In the genomic region with DNA sequence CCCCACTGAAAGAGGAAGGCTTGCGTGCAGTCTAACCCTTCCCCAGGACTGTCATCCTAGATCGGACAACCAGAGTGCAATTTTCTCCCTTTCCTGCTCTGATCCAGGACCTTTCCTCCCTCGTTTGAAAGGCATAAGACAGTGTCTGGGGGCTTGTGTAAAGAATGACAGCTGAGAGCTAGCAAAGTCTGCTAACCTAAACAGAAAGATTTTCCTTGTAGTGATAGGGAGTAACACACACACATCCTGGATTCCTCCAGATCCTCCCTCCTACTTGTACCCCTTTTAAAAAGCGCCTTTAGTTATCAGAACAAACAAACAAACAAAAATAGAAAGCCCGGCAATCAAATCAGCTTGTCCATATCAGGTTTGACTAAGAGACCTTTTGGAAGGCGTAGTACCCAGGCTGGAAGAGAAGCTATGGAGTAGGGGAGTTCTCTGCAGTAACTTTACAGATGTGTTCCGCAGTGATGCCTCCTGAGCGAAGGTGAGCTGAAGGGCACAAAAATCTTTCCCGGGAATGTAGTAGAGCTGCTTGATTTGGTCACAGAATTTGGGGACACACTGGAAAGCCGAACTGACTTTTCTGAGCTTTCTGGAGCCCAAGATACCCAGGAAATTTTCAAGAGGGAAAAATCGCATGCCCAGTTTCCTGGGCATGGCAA, we compare ENCODE assay signal across 14 mouse cellular contexts. TPM values are rescaled to one million over a fixed set of nuclear protein-coding genes. Genes with fewer than 3 reads are reported as not detected.
DNase-seq lines count a peak whose midpoint lies in the region; ATAC-seq lines count a peak whose summit lies in the region.
"Had no signal": no experiment of that assay in that cellular context is flagged by ENCODE, and none has a peak within 500 bp of the region (broad histone marks: within the 10 kb centered on the region; RNA-seq: fewer than 3 reads in every experiment).

No protein-coding gene starts in this region.

- 6% methylated on average over 11 of the region's 11 CpGs for WGBS in forebrain, embryonic 16.5 days
- WGBS in limb, embryonic 12.5 days: under 1% methylated on average over 11 of the region's 11 CpGs
- WGBS in neural tube, embryonic 12.5 days: 2% methylated on average over 11 of the region's 11 CpGs

- peak overlapping the region; percentile 66 for H3K9ac ChIP-seq in forebrain, embryonic 16.5 days (replicated peaks; ENCODE audit: low read depth, low read length)
- no peak overlapping the region for H3K9ac ChIP-seq in limb, embryonic 12.5 days (replicated peaks)
- peak overlapping the region; percentile 66 for H3K9ac ChIP-seq in neural tube, embryonic 12.5 days

- peak overlapping the region; percentile 50 for H3K4me2 ChIP-seq in forebrain, embryonic 16.5 days (ENCODE audit: low read length)
- peak overlapping the region; percentile 3; the same call in 1 of the 2 replicates for H3K4me2 ChIP-seq in limb, embryonic 12.5 days
- peak overlapping the region; percentile 53 for H3K4me2 ChIP-seq in neural tube, embryonic 12.5 days (replicated peaks)

- ATAC-seq in forebrain, embryonic 16.5 days: no peak
- no peak for ATAC-seq in limb, embryonic 12.5 days (ENCODE audit: insufficient number of reproducible peaks, insufficient read depth, low FRiP score, low TSS enrichment, low read depth)
- ATAC-seq in neural tube, embryonic 12.5 days (ENCODE audit: low FRiP score, low read depth): no peak

- H3K9me3 ChIP-seq in forebrain, embryonic 16.5 days (ENCODE audit: control insufficient read depth, low read length): no peaks in the 10 kb centered on the region
- no peaks in the 10 kb centered on the region for H3K9me3 ChIP-seq in limb, embryonic 12.5 days
- no peaks in the 10 kb centered on the region for H3K9me3 ChIP-seq in neural tube, embryonic 12.5 days

- peaks cover 27% of the 10 kb centered on the region for H3K4me1 ChIP-seq in forebrain, embryonic 16.5 days (replicated peaks; ENCODE audit: control insufficient read depth, insufficient read depth, low read length)
- peaks cover 16% of the 10 kb centered on the region for H3K4me1 ChIP-seq in limb, embryonic 12.5 days (replicated peaks)
- H3K4me1 ChIP-seq in neural tube, embryonic 12.5 days: 0 out of 2 replicates have a peak, but pooled peaks cover 5% of the 10 kb centered on the region

- peak; percentile 44 for DNase-seq in embryo, embryonic 10.5 days (ENCODE audit: low spot score)
- no peak for DNase-seq in embryo, embryonic 11 days
- DNase-seq in left cerebral cortex, postnatal 14 days (ENCODE audit: low spot score in 2 of 2): no peak
- DNase-seq in lung, postnatal 36 days: no peak
- DNase-seq in cerebellum, adult 9-10 months: no peak
- DNase-seq: gastrocnemius, adult 2 months had no signal

- H3K27me3 ChIP-seq in forebrain, embryonic 16.5 days (replicated peaks; ENCODE audit: control insufficient read depth, insufficient read depth, low read length): peaks cover 18% of the 10 kb centered on the region
- H3K27me3 ChIP-seq in limb, embryonic 12.5 days: peaks cover 74% of the 10 kb centered on the region
- H3K27me3 ChIP-seq in neural tube, embryonic 12.5 days (replicated peaks): peaks cover 73% of the 10 kb centered on the region

- H3K27ac ChIP-seq in forebrain, embryonic 16.5 days (ENCODE audit: low read length): peak overlapping the region; percentile 71
- H3K27ac ChIP-seq in limb, embryonic 12.5 days: no peak overlapping the region
- H3K27ac ChIP-seq in neural tube, embryonic 12.5 days: peak overlapping the region; percentile 65
- H3K27ac ChIP-seq: gastrocnemius, adult 2 months had no signal

- H3K36me3 ChIP-seq in forebrain, embryonic 16.5 days (ENCODE audit: control insufficient read depth, insufficient read depth): no peaks in the 10 kb centered on the region
- no peaks in the 10 kb centered on the region for H3K36me3 ChIP-seq in limb, embryonic 12.5 days
- no peaks in the 10 kb centered on the region for H3K36me3 ChIP-seq in neural tube, embryonic 12.5 days

- peak overlapping the region; percentile 46 for H3K4me3 ChIP-seq in forebrain, embryonic 16.5 days (replicated peaks; ENCODE audit: low read length)
- H3K4me3 ChIP-seq in limb, embryonic 12.5 days (replicated peaks): no peak overlapping the region
- peak overlapping the region; percentile 23 for H3K4me3 ChIP-seq in neural tube, embryonic 12.5 days
- H3K4me3 ChIP-seq: gastrocnemius, adult 2 months had no signal

- intact Hi-C loops in left cerebral cortex, postnatal 14 days (cut with DNase I): loop anchor here (10.0 kb wide), 1 partner anchor 129 kb away; no protein-coding TSS in a partner anchor

RNA-seq across cellular contexts. Expression of a gene that starts 3.9 kb away (rescaled TPM):
- 40.5 and 52.7 TPM in 2 replicates for polyA plus RNA-seq in forebrain, embryonic 16.5 days (2015; fragmentation: Nextera tagmentation; extraction: Ambion mirVana)
- polyA plus RNA-seq in limb, embryonic 12.5 days (2016; fragmentation: Nextera tagmentation; extraction: Ambion mirVana): 0.12 and 0.20 TPM in 2 replicates
- 49.9 and 52.7 TPM in 2 replicates for polyA plus RNA-seq in neural tube, embryonic 12.5 days (2016; fragmentation: Nextera tagmentation; extraction: Ambion mirVana)
- total RNA-seq in left cerebral cortex, postnatal 14 days (2021): 10 to 100 TPM; 26.5 to 36.1 TPM
- total RNA-seq: gastrocnemius, adult 2 months; megakaryocyte progenitor cell, adult 5-6 weeks; neutrophil, adult 5-6 weeks had no signal
- polyA plus RNA-seq: large intestine, adult 2 months; liver, embryonic 16.5 days; small intestine, adult 2 months had no signal

Comparison
In these comparisons a context has a peak if more than half of its experiments do, and no peak if none do; other contexts are left out.
1. H3K4me2 ChIP-seq: peak in every context shown above with its lines; median percentile 53 in neural tube, embryonic 12.5 days; 50 in forebrain, embryonic 16.5 days; 3 in limb, embryonic 12.5 days.
2. RNA of a gene that starts 3.9 kb away (polyA plus RNA-seq): 49.9 to 52.7 TPM in neural tube, embryonic 12.5 days and 40.5 to 52.7 TPM in forebrain, embryonic 16.5 days; 0.12 to 0.20 TPM in limb, embryonic 12.5 days; every median in the first group is over 10 times any median in the second.